ENCODE assay signal across 11 mouse cellular contexts in genomic region chr3:37882417-37882816, GRCm38 (mm10).
A peak's percentile ranks its signal among the peaks of the same experiment; 100 is the strongest.
DNase-seq lines count a peak whose midpoint lies in the region; ATAC-seq and TF ChIP-seq lines count a peak whose summit lies in the region.
"Had no signal": no experiment of that assay in that cellular context is flagged by ENCODE, and none has a peak within 500 bp of the region (broad histone marks: within the 10 kb centered on the region; RNA-seq: fewer than 3 reads in every experiment).

No protein-coding gene starts in this region.

- 0 out of 2 replicates have a peak, but pooled peaks have one; percentile 36 for ATAC-seq in forebrain, postnatal 0 days
- ATAC-seq in forebrain, embryonic 12.5 days (ENCODE audit: low FRiP score), result no peak
- no peak for ATAC-seq in heart, embryonic 16.5 days (replicated peaks; ENCODE audit: extremely low read depth, insufficient read depth, low FRiP score)

- H3K36me3 ChIP-seq in forebrain, postnatal 0 days (ENCODE audit: insufficient read depth), result no peaks in the 10 kb centered on the region
- no peaks in the 10 kb centered on the region for H3K36me3 ChIP-seq in forebrain, embryonic 12.5 days (replicated peaks)
- H3K36me3 ChIP-seq in heart, embryonic 16.5 days (ENCODE audit: control insufficient read depth, insufficient read depth), result no peaks in the 10 kb centered on the region

- H3K4me1 ChIP-seq in forebrain, postnatal 0 days (ENCODE audit: insufficient read depth), result no peaks in the 10 kb centered on the region
- H3K4me1 ChIP-seq in forebrain, embryonic 12.5 days, result peaks cover 4% of the 10 kb centered on the region; the same call in 1 of the 2 replicates
- peaks cover 6% of the 10 kb centered on the region for H3K4me1 ChIP-seq in heart, embryonic 16.5 days (ENCODE audit: control insufficient read depth, insufficient read depth, low read length)

- H3K9ac ChIP-seq in forebrain, postnatal 0 days, result no peak overlapping the region
- no peak overlapping the region for H3K9ac ChIP-seq in forebrain, embryonic 12.5 days
- peak overlapping the region; percentile 41; the same call in 1 of the 2 replicates for H3K9ac ChIP-seq in heart, embryonic 16.5 days (ENCODE audit: low read length)
- H3K9ac ChIP-seq: lung, embryonic 14.5 days had no signal

- no peak for DNase-seq in forebrain, postnatal 0 days
- peak; percentile 4 for DNase-seq in kidney, postnatal 10 days
- DNase-seq in kidney, postnatal 14 days, result no peak
- DNase-seq in NIH3T3 (ENCODE audit: low read depth), result peak; percentile 48
- no peak for DNase-seq in testis, postnatal 14 days (ENCODE audit: low spot score)
- DNase-seq in adrenal gland, postnatal 25 days, result no peak
- DNase-seq: adrenal gland, postnatal 14 days; cerebellum, adult 8-10 months; lung, embryonic 14.5 days had no signal

- WGBS in forebrain, postnatal 0 days, result 21% methylated on average over 5 of the region's 5 CpGs
- 29% methylated on average over 5 of the region's 5 CpGs for WGBS in forebrain, embryonic 12.5 days
- 47% methylated on average over 5 of the region's 5 CpGs for WGBS in heart, embryonic 16.5 days

- no peak overlapping the region for H3K4me2 ChIP-seq in forebrain, postnatal 0 days (ENCODE audit: low read depth)
- no peak overlapping the region for H3K4me2 ChIP-seq in forebrain, embryonic 12.5 days
- no peak overlapping the region for H3K4me2 ChIP-seq in heart, embryonic 16.5 days (ENCODE audit: low read depth, low read length)
- H3K4me2 ChIP-seq: lung, embryonic 14.5 days had no signal

- no peaks in the 10 kb centered on the region for H3K27me3 ChIP-seq in forebrain, postnatal 0 days (ENCODE audit: insufficient read depth, low read length)
- H3K27me3 ChIP-seq in forebrain, embryonic 12.5 days, result peaks cover 3% of the 10 kb centered on the region; the same call in 1 of the 2 replicates
- H3K27me3 ChIP-seq in heart, embryonic 16.5 days (ENCODE audit: control insufficient read depth, insufficient read depth, low read length), result no peaks in the 10 kb centered on the region

- H3K4me3 ChIP-seq in forebrain, postnatal 0 days (ENCODE audit: low read depth, low read length), result no peak overlapping the region
- H3K4me3 ChIP-seq in forebrain, embryonic 12.5 days (replicated peaks), result no peak overlapping the region
- H3K4me3 ChIP-seq in heart, embryonic 16.5 days (ENCODE audit: low read length), result no peak overlapping the region

- no peaks in the 10 kb centered on the region for H3K9me3 ChIP-seq in forebrain, postnatal 0 days (ENCODE audit: low read length)
- no peaks in the 10 kb centered on the region for H3K9me3 ChIP-seq in forebrain, embryonic 12.5 days
- no peaks in the 10 kb centered on the region for H3K9me3 ChIP-seq in heart, embryonic 16.5 days (replicated peaks; ENCODE audit: control insufficient read depth, low read length)

- no peak overlapping the region for H3K27ac ChIP-seq in forebrain, postnatal 0 days (ENCODE audit: low read depth, low read length)
- no peak overlapping the region for H3K27ac ChIP-seq in forebrain, embryonic 12.5 days
- H3K27ac ChIP-seq in heart, embryonic 16.5 days (ENCODE audit: low read length), result peak overlapping the region; percentile 45

- TF ChIP-seq CTCF in forebrain, postnatal 0 days (IDR thresholded peaks at IDR 0.05; ENCODE audit: low read depth), result no peak

Comparison
In these comparisons a context has a peak if more than half of its experiments do, and no peak if none do; other contexts are left out.
1. DNase-seq: peak in kidney, postnatal 10 days (single experiment) and NIH3T3 (single experiment); none in forebrain, postnatal 0 days (single experiment), kidney, postnatal 14 days (single experiment), testis, postnatal 14 days (single experiment) and adrenal gland, postnatal 25 days (single experiment).